Mouse (Mus musculus): ENCODE results near the gene Zfp692.
A peak's percentile ranks its signal among the peaks of the same experiment; 100 is the strongest.
"Not testable (repeated sequence)": the region's sequence is repeated elsewhere in the genome, so short reads cannot be mapped to it uniquely, and the experiment has no call there.

Zfp692 gene

DNA sequence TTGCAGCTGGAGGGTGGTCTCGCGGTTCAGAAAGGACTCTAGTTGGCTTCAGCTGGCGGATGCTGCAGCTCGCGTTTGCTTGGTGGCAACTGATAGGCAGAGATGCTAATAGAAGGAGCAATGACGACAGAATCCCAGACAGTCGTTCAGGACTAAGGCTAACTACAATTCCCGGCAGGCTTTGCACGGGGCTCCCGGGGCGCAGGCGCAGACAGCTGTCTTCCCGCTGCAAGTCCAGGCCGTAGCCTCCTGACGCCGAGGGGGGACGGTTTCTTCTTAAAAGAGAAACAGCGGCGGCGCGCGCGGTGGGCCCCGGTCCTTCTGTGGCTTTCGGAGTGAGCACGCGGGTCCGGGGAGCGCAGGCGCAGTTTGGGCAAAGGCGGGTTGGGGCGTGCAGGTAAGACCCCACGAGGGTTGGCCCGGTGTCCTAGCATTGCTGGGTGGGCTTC is at the start of gene Zfp692:
TSS of gene Zfp692 (plus strand) at position 210 of the 449 bp plus-strand sequence.
- DNase-seq (ENCODE audit: low spot score): peak; percentile 95

DNA sequence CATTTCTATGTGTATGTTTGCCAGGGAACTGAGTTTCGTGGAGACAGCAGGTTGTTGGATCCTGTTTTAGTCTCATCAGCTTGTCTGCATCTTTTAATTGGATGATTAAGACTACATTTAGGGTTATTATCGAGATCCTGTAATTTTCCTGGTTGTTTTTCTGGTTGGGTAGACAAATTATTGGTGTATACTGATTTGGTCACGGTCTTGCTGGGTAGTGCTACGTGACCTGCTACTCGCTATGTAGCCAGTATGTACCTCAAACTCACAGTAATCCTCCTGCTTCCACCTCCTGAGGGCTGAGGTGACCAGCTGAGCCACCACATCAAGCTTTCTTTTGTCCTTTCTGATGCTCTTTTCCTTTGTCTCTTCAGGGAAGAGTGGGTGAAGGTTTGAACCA is 49.1 kb upstream of the Zfp692 start:
- DNase-seq (ENCODE audit: low spot score): no peak

DNA sequence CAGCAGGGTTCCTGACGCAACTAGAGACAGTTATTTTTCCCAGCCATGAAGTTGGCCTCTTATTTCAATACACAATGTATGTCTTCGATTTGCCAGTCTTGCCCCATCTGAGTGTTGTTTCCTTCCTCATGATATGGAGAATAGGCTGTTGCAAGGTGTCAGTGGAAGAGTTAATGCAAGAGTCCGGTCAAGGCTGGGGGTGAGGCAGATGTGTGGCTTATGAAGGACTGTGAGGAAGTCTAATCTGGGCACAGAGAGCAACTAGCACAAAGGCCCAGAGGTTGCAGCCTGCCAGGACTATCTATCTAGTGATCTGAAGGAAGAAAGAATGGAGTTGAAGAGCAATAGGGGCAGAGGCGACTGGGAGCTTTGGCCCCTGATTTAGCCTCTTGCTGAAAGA is 46.7 kb upstream of the Zfp692 start:
- DNase-seq (ENCODE audit: low spot score): no peak

DNA sequence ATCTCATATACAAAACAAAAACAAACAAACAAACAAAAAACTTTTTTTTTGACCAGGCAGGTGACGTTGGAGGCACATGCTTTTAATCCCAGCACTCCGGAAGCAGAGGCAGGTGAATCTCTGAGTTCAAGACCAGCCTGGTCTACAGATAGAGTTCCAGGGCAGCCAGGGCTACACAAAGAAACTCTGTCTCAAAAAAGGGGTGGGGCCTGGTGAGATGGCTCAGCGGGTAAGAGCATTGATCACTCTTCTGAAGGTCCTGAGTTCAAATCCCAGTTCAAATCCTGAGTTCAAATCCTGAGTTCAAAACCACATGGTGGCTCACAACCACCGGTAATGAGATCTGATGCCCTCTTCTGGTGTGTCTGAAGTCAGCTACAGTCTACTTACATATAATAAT is 45.0 kb upstream of the Zfp692 start:
- no peak for DNase-seq (ENCODE audit: low spot score)

DNA sequence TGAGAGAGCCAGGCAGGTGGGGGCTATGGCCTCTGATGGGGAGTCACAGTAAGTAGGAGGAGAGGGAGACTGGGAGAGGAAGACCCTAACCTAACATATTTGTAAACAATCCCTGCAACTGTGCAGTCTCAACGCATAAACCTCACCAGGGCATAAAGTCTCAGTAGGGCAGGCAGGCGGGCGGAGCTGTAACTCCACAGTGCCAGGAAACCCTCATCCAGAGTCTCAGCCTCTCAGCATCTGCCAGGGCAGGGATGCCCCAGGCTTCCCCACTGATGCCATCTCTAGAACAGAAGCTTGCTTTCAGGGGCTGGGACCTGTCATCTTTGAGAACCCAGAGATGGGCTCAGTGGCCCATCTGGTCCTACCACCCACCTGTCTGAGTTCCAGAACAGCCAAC is 44.5 kb upstream of the Zfp692 start:
- no peak for DNase-seq (ENCODE audit: low spot score)

DNA sequence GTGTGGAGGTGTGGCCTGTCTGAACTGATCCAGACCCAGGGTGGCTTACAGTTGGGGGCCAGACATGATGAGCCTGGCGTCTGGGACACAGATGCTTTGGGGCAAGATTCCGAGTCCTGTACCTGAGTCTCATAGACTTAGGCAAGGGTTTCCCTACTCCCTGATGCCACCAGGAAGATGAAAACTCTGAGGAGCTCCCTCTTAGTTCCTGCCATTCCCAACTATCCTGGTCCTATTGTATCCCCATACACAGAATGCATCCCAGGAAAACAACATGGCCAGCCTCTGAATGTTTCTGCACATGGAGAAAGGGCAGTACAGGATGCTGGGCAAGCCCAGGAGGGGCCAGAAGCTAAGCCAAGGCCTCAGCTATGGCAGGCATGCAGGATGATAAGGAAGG is 43.4 kb upstream of the Zfp692 start:
- no peak for DNase-seq (ENCODE audit: low spot score)

DNA sequence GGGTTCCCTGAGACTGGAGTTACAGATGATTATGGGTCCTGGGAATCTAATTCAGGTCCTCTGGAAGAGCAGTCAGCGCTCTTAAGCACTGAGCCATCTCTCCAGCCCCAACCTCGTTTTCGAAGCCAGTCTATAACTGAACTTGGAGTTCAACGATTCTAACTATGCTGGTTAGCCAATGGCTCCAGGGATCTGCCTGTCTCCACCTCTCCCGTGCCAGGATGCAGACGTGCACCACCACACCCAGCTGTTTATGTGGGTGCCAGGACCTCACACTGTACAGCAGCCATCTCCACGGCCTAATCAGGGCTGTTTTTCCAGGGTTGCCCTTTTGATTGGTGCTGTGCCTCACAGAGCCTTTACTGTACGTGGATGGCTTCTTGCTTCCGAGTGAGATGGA is 42.3 kb upstream of the Zfp692 start:
- no peak for DNase-seq (ENCODE audit: low spot score)

DNA sequence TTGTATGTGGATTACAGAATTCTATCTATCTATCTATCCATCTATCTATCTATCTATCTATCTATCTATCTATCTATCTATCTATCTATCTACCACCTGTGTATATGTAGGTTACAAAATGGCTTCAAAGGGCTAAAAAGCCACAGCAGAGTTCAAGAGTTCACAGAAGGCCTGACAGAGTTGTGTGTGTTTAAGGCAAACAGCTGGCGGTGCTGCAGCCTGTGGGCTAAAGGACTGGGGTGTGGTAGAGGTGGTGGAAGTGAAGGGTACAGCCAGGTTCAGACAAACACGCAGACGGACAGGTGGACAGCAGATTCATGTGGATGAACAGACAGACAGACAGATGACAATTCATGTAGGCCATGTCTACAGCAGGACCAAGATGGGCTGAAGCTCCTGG is 38.6 kb upstream of the Zfp692 start:
- no peak for DNase-seq (ENCODE audit: low spot score)

DNA sequence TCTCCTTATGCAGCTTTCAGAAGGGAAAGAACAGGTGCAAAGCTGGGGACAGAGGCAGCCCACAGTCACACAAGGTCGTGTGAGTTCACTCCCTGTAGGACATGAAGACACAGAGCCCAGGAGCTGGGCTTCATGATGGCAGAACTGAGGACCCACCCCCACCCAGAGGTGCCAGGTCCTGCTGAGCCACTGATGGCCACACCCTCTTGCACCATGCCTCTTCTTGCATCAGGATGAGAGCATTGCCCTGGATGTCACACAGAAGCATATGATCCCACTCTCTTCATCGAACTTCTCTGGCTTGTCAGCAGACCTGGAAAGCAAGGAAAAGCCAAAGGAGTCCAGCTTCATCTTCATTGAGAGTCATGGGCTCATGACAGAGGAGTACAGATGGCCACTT is 32.3 kb upstream of the Zfp692 start, which contains the start of gene 4930438A08Rik:
TSS of gene 4930438A08Rik (plus strand) at position 228 of the 400 bp plus-strand sequence.
- no peak for DNase-seq (ENCODE audit: low spot score)

DNA sequence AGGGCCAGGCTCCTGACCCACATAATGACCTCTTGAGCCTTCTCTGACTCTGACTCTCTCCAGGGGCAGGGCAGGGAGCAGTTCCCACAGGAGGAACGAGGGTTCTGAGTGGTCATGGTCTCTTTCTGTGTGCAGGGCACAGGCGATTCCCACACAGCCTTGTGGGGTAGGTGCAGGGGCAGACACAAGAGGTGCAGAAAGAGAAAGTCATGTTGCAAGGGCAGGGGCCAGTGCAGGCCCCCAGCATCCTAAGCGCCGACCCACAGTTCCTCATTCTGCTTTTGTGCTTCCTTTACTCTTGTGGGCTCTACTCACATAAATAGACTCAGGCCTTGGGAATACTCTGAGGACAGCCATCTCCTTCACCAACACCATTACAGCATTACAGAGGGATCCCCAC is 31.1 kb upstream of the Zfp692 start:
- DNase-seq (ENCODE audit: low spot score): no peak

DNA sequence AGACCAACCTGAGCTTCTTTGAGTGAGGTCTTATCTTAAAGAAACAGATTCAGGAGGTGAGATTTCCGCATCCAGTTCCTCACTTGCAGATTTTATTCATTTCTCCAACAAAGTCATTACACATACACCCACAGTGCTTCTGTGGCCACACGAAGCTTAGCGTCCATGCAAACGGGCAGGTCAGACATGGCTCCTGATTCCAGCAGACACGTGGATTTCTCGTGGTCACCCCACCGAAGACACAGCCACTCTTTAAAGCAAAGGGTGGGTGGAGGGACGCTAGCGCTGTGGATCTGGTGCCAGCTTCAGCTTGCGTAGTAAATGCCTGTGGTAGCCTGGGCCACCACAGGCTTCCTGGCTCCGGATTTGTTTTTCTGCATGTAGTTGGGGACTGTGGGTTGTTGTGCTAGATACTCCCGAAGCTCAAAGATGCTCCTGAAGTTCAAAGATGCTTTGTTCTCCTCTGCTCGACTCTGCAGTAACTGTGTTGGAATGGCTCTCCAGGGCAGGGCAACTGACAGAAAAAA is 24.8 kb upstream of the Zfp692 start:
- DNase-seq (ENCODE audit: low spot score): no peak

DNA sequence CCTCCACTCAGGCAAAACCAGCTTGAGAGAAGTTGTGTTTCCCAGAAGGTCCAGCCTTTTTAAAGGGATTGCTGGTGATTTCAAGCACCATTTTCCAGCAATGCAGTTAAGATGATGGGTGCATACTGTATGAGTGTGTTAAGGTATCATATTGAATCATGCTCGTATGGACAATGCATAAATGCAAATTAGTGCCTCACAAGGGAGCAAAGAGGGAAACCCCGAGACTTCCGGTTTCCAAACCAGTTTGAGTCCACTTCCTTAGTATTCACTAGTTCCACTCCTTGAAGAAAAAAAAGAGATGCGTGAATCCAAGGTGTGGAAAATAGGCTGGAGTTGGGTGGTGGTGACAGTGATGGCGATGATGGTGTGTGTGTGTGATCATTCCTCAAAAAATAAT is 24.4 kb upstream of the Zfp692 start:
- no peak for DNase-seq (ENCODE audit: low spot score)

DNA sequence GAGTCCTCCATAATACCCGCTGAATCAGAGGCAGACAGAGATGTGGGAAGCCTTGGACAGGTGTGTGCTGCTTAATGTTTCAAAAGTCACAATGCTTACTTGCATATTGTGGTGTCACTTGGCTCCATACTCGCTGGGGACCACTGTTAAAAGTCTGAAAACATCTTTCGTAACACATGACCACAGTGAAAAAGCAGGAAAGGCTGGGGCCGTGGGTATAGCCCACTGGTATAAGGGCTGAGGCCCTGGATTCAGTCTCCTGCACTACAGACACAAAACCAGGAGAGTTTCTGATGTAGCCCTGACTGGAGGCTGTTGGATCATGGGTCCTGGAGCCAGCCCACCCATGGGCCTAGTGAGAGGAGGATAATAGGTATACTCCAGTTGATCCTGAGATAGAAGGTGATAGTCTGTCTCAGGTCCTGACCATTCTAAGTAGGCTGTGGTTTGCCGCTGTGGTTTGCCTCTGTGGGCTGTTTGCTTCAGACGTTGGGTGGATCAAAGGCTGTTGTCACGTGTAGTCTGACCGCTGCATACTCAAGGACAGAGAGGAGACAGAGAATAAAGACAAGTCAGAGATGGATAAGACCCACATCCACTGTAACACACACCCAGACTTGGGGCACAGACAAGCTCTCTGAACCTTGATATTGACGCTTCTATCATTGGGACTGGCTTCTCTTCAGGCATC is 16.7 kb upstream of the Zfp692 start:
- DNase-seq (ENCODE audit: low spot score): no peak

DNA sequence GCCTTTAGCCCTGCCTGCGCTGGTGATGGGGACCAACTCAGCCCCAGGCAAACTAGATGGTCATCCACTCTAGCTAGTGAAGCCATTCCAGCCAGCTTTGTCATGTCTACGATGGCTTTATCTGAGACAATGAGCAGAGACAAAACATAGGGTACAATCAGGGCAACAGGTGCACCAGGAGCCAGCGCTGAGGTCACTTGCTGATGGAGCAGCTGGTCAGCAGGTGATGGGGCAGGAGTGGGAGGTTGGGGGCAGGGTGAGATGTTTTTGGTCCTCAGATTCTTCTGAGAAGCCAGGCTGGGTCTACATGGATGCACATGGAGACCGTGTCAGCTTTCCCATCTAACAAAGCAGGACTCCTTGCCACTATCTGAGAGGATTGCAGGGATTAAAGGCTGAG is 16.1 kb upstream of the Zfp692 start:
- no peak for DNase-seq (ENCODE audit: low spot score)

DNA sequence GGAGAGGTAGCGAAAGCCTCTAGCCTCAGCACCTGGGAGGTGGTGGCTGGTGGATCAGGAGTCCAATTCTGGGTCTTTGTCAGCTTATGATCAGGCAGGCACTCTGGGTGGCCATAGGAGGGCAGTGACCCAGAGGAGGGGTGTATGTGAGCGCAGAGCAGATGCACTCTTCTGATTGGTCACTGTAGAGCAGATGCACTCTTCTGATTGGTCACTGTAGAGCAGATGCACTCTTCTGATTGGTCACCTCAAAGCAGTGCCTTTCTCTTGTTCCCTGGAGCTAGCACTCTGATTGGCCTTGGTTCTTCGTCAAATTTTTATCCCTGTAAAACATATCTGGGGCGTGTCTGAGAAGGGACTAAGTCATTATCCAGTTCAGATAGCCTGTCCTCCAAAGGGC is 14.1 kb upstream of the Zfp692 start:
- no peak for DNase-seq (ENCODE audit: low spot score)

DNA sequence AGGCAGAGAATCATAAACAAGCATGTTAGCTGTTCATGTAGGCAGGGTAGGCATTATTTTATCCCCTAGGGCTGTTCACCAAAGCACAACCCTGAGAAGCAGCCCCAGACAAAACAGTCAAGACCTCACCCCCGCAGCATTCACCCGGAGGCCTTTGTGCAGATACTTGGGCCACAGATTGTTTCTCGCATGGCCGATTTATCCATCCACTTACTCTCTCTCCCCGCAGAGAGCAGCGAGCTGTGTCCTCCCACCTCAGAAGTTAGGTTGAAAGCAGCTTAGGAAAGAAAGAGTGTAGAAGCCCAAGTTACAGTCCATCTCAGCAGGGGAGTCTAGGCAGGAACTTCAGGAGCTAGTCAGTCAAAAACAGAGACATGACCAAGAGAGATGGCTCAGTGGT is 9.5 kb upstream of the Zfp692 start:
- no peak for DNase-seq (ENCODE audit: low spot score)

DNA sequence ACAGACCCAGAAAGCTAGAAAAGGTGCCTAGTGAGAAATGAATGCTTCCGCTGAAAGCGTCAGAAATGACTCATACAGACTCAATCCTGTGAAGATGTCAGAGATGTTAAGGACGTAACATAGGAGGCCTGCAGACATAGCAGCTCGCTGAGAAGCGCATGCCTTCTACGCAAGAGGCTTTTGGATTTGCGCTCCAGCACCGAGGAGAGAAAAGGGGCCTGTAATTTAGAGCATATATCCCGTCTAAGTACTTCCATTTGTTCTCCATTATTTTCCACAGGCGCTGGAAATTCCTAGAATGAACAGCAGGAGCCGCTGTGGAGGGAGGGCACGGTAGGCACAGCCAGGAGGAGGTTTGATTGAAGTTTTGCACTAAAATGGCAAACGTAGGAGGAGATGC is 5.8 kb upstream of the Zfp692 start:
- peak; percentile 81 for DNase-seq (ENCODE audit: low spot score)

DNA sequence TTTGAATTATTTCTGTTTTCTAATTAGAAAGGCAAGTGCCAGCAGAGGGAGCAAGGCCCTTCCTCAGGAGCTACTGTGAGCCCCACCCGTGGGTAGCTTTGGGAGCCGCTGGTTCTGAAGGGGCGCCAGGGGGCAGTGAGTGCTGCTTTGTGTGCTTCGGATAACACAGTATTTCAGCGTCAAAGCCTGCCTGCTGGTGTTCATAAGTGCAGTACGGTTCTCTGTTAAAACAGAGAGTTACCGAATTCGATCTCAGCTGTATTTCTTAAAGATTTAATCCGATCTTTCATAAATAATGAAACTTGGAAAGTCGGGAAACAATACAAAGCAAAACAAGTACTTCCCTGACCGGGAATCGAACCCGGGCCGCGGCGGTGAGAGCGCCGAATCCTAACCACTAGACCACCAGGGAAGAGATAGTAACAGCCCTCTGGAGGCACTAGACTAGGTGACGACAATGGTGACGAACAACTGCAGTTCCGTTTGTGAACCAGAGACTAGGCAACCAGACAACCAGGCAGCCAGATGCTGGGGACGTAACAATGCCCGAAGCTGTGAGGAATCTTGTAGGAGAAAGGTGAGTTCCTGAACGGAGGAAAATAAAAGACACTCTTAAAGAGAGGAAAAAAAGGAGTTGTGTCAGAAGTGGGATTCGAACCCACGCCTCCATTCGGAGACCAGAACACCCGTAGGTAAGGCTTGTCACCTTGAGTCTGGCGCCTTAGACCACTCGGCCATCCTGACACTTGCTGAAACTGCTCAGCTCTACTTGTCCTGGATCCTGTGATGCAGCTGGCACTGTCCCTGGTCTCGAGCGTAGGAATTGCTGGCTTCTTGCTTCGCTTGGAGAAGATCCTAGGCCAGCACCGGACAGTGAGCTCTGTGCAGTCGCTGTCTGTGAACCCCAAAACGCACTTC is 4.8 kb upstream of the Zfp692 start:
- peak; percentile 96 for DNase-seq (ENCODE audit: low spot score)

DNA sequence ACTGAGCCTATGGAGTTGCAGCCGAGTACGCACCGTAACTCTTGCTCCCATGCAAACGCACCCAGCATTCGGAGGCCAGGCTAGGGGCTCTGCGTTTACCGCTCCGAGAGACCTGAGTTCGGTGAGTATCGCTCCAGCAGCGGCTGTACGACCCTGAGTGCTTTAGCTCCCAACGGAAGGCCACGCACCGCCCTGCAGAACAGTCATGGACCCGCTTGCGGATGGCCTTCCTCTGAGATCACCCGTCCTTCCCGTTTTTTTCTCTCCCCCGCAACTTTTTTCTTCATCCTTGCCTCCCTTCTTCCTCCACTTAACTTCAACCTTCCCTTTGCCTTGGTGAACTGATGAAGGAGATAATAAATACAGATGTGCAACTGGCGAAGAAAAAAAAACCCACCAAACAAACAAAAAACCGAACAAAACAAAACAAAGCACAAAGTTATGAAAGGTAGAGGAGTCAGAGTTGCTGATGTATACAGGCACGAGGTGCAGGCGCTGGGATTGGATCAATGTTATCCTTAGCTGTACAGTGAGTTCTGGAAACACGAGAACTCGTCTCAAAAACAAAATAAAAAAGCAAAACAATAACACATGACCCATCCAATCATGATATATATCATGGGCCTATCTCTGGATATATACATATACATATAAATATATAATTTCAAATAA is 4.0 kb upstream of the Zfp692 start:
- DNase-seq (ENCODE audit: low spot score): no peak

DNA sequence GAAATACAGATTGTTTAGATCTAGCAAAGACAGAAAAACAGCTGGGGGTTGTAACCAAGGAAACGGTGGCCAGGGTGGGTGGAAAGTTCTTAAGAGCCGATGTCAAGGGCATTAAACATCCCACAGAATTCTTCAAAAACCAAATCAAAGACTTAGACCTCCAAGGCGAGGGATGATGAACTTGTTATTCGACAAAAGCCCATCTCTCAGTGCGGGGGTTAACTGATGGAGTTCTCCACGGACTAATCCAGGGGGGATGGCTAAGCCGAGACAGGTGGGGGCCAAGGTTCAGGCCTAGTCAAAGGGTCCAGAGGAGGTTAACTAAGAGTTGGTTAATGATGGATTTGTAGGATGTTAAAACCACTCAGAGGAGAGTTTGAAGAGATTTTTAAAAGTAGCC is 3.3 kb upstream of the Zfp692 start:
- no peak for DNase-seq (ENCODE audit: low spot score)

DNA sequence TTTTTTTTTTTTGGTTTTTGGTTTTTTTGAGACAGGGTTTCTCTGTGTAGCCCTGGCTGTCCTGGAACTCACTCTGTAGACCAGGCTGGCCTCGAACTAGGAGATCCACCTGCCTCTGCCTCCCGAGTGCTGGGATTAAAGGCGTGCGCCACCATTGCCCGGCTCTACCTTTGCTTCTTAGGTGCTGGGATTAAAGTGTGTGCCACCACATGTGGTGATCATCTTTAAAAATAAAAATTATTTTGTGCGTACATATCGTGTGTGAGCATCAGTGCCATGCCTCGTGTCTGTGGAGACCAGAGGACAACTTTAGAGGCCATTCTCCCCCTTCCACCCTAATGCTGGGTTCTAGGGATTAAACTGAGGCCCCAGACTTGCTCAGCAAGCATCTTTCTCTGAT is 1.6 kb upstream of the Zfp692 start:
- DNase-seq (ENCODE audit: low spot score): not testable (repeated sequence)

DNA sequence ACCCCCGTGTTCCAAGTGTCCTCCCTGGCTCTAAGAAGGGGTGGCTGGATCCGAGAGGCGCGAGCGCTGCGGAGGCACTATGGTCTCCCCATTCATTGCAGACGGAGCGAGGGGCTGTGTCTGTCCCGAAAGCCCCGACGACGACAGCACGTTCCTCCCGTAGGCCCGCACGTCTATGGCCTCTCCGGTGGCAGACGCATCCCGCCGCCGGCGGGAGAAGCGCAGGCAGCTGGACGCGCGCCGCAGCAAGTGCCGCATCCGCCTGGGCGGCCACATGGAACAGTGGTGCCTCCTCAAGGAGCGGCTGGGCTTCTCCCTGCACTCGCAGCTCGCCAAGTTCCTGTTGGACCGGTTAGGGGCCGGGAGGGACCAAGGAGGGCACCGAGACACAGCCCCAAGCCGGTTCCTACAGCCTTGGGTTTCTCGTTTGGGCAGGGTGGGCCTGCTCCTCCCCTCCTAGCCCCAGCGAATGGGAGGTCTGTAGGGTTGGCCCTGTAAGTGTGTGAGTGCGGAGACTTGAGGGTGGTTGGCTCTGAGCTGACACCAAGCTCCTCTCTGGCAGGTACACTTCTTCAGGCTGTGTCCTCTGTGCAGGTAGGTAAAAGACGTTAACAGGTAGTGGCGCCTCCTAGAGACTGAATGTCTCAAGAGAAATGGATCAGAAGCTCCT is 677 bp downstream of the Zfp692 start:
- peak; percentile 64 for DNase-seq (ENCODE audit: low spot score)

Measured in testis, postnatal 10 days (tissue).